Mouse (Mus musculus): Measurements from ENCODE around the gene Kyat1.
"Not testable (repeated sequence)": the region's sequence is repeated elsewhere in the genome, so short reads cannot be mapped to it uniquely, and the experiment has no call there.

The Kyat1 gene

DNA sequence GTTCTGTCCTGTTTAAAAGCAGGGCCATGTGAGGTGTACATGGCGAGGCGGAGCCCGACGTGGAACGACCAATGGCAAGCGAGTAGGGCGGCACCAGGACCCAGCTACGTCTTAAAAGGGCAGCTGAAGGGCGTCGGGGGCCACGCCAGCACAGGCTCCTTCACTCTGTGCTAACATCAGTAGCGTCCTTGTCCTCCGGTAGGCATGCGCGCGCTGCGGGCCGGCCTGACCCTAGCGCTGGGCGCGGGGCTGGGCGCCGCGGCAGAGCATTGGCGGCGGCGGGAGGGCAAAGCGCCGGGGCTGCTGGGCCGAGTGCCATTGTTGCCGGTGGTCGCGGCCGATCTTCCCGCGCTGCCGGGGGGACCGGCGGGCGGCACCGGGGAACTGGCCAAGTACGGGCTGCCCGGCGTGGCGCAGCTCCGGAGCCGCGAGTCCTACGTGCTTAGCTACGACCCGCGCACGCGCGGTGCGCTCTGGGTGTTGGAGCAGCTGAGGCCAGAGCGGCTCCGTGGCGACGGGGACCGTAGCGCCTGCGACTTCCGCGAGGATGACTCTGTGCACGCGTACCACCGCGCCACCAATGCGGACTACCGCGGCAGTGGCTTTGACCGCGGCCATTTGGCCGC lies 34.2 kb downstream of the Kyat1 start, which contains the start of gene Endog:
TSS of gene Endog (plus strand) at position 123 of the 626 bp plus-strand sequence.
- DNase-seq, result peak; percentile 95

DNA sequence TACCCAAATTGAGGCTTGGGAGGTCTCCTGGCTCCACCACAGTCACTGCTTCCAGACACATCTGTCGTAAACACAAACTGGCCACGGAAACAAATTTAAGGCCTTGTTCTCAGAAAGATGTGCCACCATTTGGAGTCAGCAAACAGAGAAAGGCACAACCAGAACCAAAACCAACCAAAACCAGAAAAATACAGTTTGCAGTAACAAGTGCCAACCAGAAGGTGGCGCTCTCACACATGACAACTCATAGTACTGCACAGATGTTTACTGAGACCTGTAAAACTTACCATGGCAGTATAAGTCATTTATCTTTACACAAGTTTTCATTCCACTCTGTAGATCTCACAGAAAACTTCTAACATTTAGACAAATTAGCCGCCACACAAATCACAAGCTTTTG lies 39.0 kb downstream of the Kyat1 start:
- DNase-seq, result no peak

DNA sequence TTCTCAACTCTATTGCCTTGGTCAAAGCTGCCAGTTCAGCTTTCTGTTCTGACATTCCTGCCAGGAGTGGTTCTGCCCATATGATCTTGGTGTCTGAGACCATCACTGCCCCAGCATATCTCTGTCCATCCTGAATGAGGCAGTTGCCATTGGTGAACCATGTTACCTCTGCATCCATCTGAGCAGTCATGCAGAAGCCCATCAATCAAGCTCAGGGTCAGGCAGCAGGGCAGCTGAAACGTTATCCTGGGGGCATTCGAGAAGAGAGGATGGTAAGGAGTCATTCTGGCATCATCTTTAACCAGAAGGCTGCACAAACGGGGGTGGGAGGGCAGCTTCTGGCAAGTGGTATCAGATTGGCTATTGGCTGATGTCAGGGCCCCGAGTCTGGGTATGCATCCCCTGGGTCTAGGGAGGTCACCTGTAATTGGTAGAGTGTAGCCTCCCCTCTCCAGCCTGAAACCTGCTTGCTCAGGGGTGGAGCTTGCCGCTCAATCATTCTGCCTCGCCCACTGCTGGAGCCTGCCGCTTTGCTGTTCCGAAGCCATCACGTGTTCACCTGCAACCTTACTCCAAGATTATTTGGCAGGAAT lies 41.2 kb downstream of the Kyat1 start:
- no peak for DNase-seq

DNA sequence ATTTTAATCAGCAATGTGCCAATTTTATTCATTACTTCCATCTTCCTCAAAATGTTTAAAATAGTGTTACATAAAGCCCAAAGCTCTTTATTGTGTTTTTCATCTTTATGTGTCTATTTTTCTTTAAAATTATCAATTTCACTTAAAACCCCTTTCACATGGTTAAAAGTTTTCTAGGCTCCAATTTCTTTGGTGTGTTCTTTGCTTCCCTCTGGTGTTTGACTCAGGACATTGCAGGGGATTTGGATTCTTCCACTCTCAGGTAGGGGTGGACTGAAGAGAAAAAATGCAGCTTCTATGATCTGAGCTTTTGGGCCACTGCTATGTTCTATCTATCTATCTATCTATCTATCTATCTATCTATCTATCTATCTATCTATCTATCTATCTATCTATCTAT lies 43.8 kb downstream of the Kyat1 start:
- DNase-seq, result peak; percentile 61

DNA sequence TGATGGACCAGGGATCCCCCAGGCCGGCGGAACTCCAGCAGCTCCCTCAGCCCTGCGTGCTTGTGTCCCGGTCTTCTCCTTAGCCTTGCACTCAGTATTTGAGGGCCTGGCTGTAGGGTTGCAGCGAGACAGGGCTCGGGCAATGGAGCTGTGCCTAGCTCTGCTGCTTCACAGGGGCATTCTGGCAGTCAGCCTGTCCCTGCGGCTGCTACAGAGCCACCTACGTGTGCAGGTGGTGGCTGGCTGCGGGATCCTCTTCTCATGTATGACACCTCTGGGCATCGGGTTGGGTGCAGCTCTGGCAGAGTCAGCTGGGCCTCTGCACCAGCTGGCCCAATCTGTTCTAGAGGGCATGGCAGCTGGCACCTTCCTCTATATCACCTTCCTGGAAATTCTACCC lies 45.8 kb downstream of the Kyat1 start:
- not testable (repeated sequence) for DNase-seq

DNA sequence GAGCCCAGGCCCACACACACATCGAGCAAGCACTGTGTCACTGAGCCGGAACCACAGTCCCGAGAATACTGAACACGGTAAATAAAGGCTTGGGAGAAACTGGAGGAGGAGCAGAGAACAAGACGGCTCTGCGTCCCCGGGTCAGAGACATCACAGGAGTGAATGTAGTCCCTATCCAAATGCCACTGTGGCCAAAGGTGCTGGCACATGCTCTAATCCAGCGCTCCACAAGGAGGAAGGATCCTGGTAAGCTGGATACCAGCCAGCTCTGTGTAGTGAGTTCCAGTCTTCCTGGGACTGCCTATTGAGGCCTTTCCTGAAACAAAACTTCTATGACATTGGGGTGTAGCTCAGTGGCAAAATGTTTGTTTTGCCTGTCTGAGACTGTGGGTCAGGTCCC lies 53.0 kb downstream of the Kyat1 start:
- DNase-seq, result peak; percentile 48

DNA sequence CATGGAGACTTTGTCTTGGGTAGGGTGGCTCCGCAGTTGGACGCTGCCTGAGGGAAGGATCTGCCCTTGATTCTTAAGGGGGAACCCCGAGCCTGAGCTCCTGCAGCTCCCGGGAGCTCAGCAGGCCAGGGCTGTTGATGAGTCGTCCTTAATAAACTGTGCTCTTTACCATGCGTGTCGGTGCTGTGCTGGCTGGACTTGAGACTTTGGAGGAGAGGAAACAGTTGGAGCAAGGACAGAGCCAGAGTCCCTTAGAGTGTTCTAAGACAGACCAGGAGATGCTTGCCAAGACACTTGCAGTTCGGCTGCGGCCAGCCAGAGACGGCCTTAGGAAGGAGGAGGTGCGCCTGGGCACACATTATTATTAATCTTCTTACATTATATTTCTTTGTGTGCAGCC lies 53.8 kb downstream of the Kyat1 start:
- peak; percentile 80 for DNase-seq

DNA sequence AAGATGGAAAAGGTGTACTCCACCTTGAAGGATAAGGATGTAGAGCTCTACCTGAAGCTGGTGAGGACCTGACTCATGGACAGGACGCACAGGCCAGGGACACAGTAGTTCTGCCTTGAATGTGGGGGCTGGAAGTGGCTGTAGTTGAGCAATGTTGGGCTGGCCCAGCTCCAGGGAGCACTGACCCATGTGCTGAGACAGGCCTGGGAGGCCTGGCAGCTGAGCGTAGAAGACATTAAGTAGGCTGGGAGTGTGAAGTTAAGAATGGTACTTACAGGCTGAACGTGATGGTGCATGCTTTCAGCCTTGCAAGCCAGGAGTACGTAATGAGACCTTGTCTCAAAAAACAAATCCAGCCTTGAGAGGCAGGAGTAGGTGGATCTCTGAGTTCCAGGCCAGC lies 58.2 kb downstream of the Kyat1 start:
- peak; percentile 91 for DNase-seq

DNA sequence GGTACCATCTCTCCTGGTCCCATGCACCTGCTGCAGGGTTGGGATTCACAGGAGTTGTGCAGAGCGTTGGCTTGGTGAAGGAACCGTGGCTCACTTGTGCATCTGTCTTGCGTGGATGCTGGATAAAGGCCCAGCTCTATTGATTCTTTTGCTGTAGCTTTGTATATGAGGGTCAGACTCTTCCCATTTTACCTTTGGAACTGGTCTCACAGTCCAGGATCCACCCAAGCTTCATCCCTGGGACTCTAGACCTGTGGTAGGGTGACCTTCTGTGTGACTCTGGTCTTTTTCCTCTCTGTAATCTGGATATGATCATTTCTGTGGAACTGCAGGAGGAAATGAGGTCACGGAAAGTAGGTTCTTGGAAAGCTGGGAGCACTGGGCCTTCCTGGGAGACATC lies 61.2 kb downstream of the Kyat1 start:
- no peak for DNase-seq

DNA sequence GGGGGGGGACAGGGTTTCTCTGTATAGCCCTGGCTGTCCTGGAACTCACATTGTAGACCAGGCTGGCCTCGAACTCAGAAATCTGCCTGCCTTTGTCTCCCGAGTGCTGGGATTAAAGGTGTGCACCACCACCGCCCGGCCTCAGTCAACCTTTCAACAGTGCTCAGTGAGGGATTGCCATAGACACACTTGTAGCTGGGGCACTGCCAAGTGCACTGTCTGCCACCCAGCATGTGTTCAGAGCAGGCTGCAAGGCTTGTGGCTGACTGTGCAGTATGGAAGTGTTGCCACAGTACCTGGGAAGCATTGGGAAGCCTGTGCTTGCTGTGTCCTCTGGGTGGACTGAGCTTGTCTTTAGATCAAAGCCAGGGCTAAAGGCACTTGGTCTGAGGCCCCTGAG lies 65.6 kb downstream of the Kyat1 start:
- DNase-seq, result not testable (repeated sequence)

DNA sequence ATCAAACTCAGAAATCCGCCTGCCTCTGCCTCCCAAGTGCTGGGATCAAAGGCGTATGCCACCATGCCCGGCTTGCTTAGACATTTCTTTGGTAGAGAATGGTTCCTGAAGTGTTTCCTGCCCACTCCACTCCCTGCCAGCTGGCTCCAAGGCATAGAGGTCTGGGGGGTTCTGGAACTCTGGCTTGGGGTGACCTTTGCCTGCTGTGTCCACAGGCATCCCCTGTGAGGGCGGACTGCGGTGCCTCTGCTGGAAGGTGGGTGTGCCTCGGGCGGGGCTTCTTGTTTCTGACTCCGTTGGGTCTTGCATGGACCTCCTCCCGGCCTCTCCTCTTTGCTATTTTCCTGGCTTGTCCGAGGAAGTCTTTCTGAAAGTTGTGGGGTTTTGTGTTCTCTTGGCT lies 69.2 kb downstream of the Kyat1 start:
- DNase-seq, result peak; percentile 78

Measured in kidney, adult 9 months (tissue).